Mouse (Mus musculus) midbrain, embryonic 11.5 days (tissue): Measurements from ENCODE around the gene Itpr3. TPM values are rescaled to one million over a fixed set of nuclear protein-coding genes. Genes with fewer than 3 reads are reported as not detected.

Experiments used
- ATAC-seq: fragments of 200-750 bp; cut with Nextera tagmentation; 2 replicates; pipeline ENCODE4 v1.8.0; 2017; ENCODE audit warnings: moderate TSS enrichment, moderate library complexity; ENCODE audit not compliant: low FRiP score
- DNase-seq: peaks from one replicate; pipeline ENCODE4 v3.0.0; 2015; ENCODE audit warnings: low spot score; ENCODE audit errors: missing footprints
- H3K27ac ChIP-seq: fragments of 300-500 bp; sonication (generic); 2 replicates; pipeline ENCODE4 v1.5.1; 2014; ENCODE audit warnings: low read depth, low read length
- H3K27me3 ChIP-seq: fragments of 300-500 bp; sonication (generic); 2 replicates; pipeline ENCODE4 v1.6.1; 2014; ENCODE audit warnings: mild to moderate bottlenecking, low read length, moderate library complexity, mixed read lengths; ENCODE audit not compliant: control insufficient read depth, insufficient read depth
- H3K36me3 ChIP-seq: fragments of 300-500 bp; sonication (generic); 2 replicates; pipeline ENCODE4 v1.6.1; 2014; ENCODE audit warnings: mild to moderate bottlenecking, low read length, moderate library complexity, mixed read lengths; ENCODE audit not compliant: control insufficient read depth, insufficient read depth
- H3K4me1 ChIP-seq: fragments of 300-500 bp; sonication (generic); 2 replicates; pipeline ENCODE4 v1.6.1; 2014; ENCODE audit warnings: low read length; ENCODE audit not compliant: control insufficient read depth, insufficient read depth
- H3K4me2 ChIP-seq: fragments of 300-500 bp; sonication (generic); 2 replicates; pipeline ENCODE4 v1.6.1; 2014; ENCODE audit warnings: mild to moderate bottlenecking, moderate library complexity
- H3K4me3 ChIP-seq: fragments of 300-500 bp; sonication (generic); 2 replicates; pipeline ENCODE4 v1.5.1; 2014; ENCODE audit warnings: low read depth, low read length
- H3K9ac ChIP-seq: fragments of 300-500 bp; sonication (generic); 2 replicates; pipeline ENCODE4 v1.6.1; 2014; ENCODE audit warnings: low read length
- H3K9me3 ChIP-seq: fragments of 300-500 bp; sonication (generic); 2 replicates; pipeline ENCODE4 v1.6.1; 2016; ENCODE audit warnings: low read length; ENCODE audit not compliant: control insufficient read depth
- WGBS: fragments of 180-500 bp; shearing (Covaris S2); extraction: QIAGEN DNeasy Blood & Tissue Kit; methylation state at CpG from one replicate; pipeline ENCODE4 v1.1.7; 2014; 5-methylcytosine and 5-hydroxymethylcytosine counted together
- polyA plus RNA-seq: library from polyadenylated mRNA; unstranded; fragments of >200 nt; fragmentation: Nextera tagmentation; extraction: Ambion mirVana; gene quantifications from 2 replicates; pipeline ENCODE4 v1.2.1, GENCODE M21; 2014

Itpr3 gene
- polyA plus RNA-seq, 1 experiment from 2014 or later: 0.72 TPM

- no peaks in the 10 kb centered on the region for H3K36me3 ChIP-seq
- H3K9ac ChIP-seq: no peak overlapping the region
- peaks cover 10% of the 10 kb centered on the region for H3K4me1 ChIP-seq
- H3K4me3 ChIP-seq: no peak overlapping the region
- DNase-seq: no peak
- 86% methylated on average over 6 of the region's 6 CpGs for WGBS
- H3K27ac ChIP-seq: no peak overlapping the region
- H3K27me3 ChIP-seq: no peaks in the 10 kb centered on the region
- H3K4me2 ChIP-seq: no peak overlapping the region
- H3K9me3 ChIP-seq: no peaks in the 10 kb centered on the region
- ATAC-seq: no peak
Measured at GRCm38 (mm10) chr17:27045164-27045563, 11.9 kb upstream of the Itpr3 start.

GRCm38 (mm10) chr17:27047762-27048444 is 9.2 kb upstream of the Itpr3 start:
- ATAC-seq (no peak), DNase-seq (no peak)
- H3K9me3 ChIP-seq: no peaks in the 10 kb centered on the region
- H3K4me1 ChIP-seq: no peaks in the 10 kb centered on the region
- no peak overlapping the region for H3K4me3 ChIP-seq
- no peak overlapping the region for H3K27ac ChIP-seq
- no peak overlapping the region for H3K4me2 ChIP-seq
- H3K27me3 ChIP-seq: no peaks in the 10 kb centered on the region
- no peaks in the 10 kb centered on the region for H3K36me3 ChIP-seq
- 78% methylated on average over 14 of the region's 14 CpGs for WGBS
- H3K9ac ChIP-seq: no peak overlapping the region

- Histone ChIP-seq H3K9me3 (no peaks in the 10 kb centered on the region), H3K27ac (no peak overlapping the region)
- 86% methylated on average over 14 of the region's 14 CpGs for WGBS
Measured at GRCm38 (mm10) chr17:27048445-27049239, 8.5 kb upstream of the Itpr3 start.

GRCm38 (mm10) chr17:27050853-27051252 is 6.3 kb upstream of the Itpr3 start:
- ATAC-seq (no peak), DNase-seq (no peak)
- 77% methylated on average over 5 of the region's 5 CpGs for WGBS
- no peaks in the 10 kb centered on the region for H3K36me3 ChIP-seq
- no peak overlapping the region for H3K9ac ChIP-seq
- H3K4me1 ChIP-seq: no peaks in the 10 kb centered on the region
- H3K9me3 ChIP-seq: no peaks in the 10 kb centered on the region
- H3K4me2 ChIP-seq: no peak overlapping the region
- no peak overlapping the region for H3K27ac ChIP-seq
- peaks cover 2% of the 10 kb centered on the region; the same call in 1 of the 2 replicates for H3K27me3 ChIP-seq
- H3K4me3 ChIP-seq: no peak overlapping the region

More at GRCm38 (mm10) chr17:27048445-27049239, 8.5 kb upstream of the Itpr3 start:
- no peak for ATAC-seq
- Histone ChIP-seq H3K9ac (no peak overlapping the region), H3K36me3 (no peaks in the 10 kb centered on the region), H3K4me3 (no peak overlapping the region), H3K4me2 (no peak overlapping the region), H3K27me3 (no peaks in the 10 kb centered on the region), H3K4me1 (no peaks in the 10 kb centered on the region)
- no peak for DNase-seq

GRCm38 (mm10) chr17:27051514-27051913 is 5.6 kb upstream of the Itpr3 start:
- peaks cover 9% of the 10 kb centered on the region for H3K27me3 ChIP-seq
- H3K4me1 ChIP-seq: peaks cover 2% of the 10 kb centered on the region
- H3K27ac ChIP-seq: no peak overlapping the region
- no peak for DNase-seq
- no peak for ATAC-seq
- H3K9me3 ChIP-seq: no peaks in the 10 kb centered on the region
- no peak overlapping the region for H3K9ac ChIP-seq
- H3K4me3 ChIP-seq: no peak overlapping the region
- no peak overlapping the region for H3K4me2 ChIP-seq
- WGBS: 36% methylated on average over 11 of the region's 11 CpGs
- H3K36me3 ChIP-seq: no peaks in the 10 kb centered on the region

GRCm38 (mm10) chr17:27056170-27056569 is 934 bp upstream of the Itpr3 start:
- WGBS: under 1% methylated on average over 13 of the region's 13 CpGs
- DNase-seq (peak; percentile 87), ATAC-seq (no peak)
- Histone ChIP-seq H3K4me3 (peak overlapping the region; percentile 14; the same call in 1 of the 2 replicates), H3K4me1 (peaks cover 11% of the 10 kb centered on the region), H3K27me3 (peaks cover 33% of the 10 kb centered on the region), H3K27ac (no peak overlapping the region), H3K9me3 (no peaks in the 10 kb centered on the region), H3K9ac (no peak overlapping the region), H3K36me3 (no peaks in the 10 kb centered on the region), H3K4me2 (peak overlapping the region; percentile 66; the same call in 1 of the 2 replicates)

- 1% methylated on average over 24 of the region's 24 CpGs for WGBS
- Histone ChIP-seq H3K4me2 (peak overlapping the region; percentile 66), H3K27ac (no peak overlapping the region), H3K27me3 (peaks cover 33% of the 10 kb centered on the region), H3K36me3 (no peaks in the 10 kb centered on the region), H3K4me3 (peak overlapping the region; percentile 39), H3K9me3 (no peaks in the 10 kb centered on the region), H3K9ac (no peak overlapping the region), H3K4me1 (peaks cover 11% of the 10 kb centered on the region)
- DNase-seq (peak; percentile 92), ATAC-seq (no peak)
Measured at GRCm38 (mm10) chr17:27057517-27058055, 482 bp downstream of the Itpr3 start.

GRCm38 (mm10) chr17:27060698-27061097 is 3.6 kb downstream of the Itpr3 start:
- 84% methylated on average over 8 of the region's 8 CpGs for WGBS
- DNase-seq: no peak
- Histone ChIP-seq H3K4me3 (no peak overlapping the region), H3K27ac (no peak overlapping the region), H3K9ac (no peak overlapping the region), H3K27me3 (peaks cover 31% of the 10 kb centered on the region), H3K36me3 (no peaks in the 10 kb centered on the region), H3K9me3 (no peaks in the 10 kb centered on the region), H3K4me1 (peaks cover 11% of the 10 kb centered on the region), H3K4me2 (no peak overlapping the region)
- ATAC-seq: no peak

GRCm38 (mm10) chr17:27061727-27062126 is 4.6 kb downstream of the Itpr3 start:
- 94% methylated on average over 3 of the region's 3 CpGs for WGBS
- H3K4me2 ChIP-seq: no peak overlapping the region
- no peaks in the 10 kb centered on the region for H3K9me3 ChIP-seq
- peaks cover 22% of the 10 kb centered on the region for H3K27me3 ChIP-seq
- no peaks in the 10 kb centered on the region for H3K36me3 ChIP-seq
- peaks cover 8% of the 10 kb centered on the region; the same call in 1 of the 2 replicates for H3K4me1 ChIP-seq
- DNase-seq: no peak
- H3K4me3 ChIP-seq: no peak overlapping the region
- no peak overlapping the region for H3K27ac ChIP-seq
- no peak for ATAC-seq
- H3K9ac ChIP-seq: no peak overlapping the region
